Mouse (Mus musculus) heart, adult 11 months (tissue): ENCODE results near the gene Slc26a8.

Source experiments
- DNase-seq: peaks from one replicate; pipeline ENCODE4 v3.0.0; 2022

Slc26a8 gene

DNA sequence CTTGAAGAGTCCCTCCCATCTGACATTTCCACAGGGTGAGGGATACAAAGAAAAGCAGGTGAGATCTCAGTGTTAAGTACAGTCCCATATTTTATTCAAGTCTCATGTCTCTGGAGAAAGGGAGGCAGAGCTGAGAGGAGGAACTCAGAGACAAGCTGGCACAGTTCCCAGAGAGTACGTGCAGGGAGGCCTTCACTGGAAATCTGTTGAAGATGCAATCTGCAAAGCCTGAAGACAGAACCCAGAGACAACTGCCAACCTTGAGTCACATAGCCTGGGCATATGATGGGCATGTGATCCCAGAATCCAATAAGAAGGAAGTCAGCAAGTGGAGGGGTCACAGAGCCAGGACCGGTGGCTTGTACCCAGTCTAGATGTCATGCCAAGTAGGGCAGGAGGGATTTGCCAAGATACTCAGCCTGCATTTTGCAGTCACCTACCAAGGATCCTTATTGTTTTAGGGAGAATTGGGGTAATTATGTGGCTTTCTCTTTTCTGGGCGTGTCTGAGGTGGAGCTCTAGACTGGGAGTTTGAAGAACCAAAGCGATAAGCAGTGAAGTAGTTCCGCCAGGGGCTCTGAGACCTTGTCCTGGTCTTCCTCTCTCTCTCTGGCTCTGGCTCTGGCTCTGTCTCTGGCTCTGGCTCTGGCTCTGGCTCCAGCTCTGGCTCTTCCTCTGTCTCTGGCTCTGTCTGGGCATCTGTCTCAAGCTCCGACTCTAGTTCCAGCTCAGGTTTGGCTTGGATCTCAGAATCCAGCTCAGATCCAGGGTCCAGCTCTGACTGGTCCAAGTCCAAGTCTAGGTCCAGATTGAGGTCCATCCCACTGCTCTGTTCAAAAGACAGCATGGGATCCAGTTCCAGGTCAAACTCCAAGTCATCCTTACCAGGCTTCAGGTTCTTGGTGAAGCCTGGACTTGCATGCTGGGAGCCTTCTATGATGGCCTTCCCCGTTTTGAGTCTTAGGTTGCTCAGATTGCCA is 52.0 kb downstream of the Slc26a8 start:
- DNase-seq: no peak

GRCm38 (mm10) chr17:28635842-28636241 is 54.2 kb downstream of the Slc26a8 start:
- DNase-seq: no peak

GRCm38 (mm10) chr17:28629125-28629524 is 60.9 kb downstream of the Slc26a8 start:
- no peak for DNase-seq

GRCm38 (mm10) chr17:28628248-28629124 is 61.5 kb downstream of the Slc26a8 start:
- DNase-seq: no peak

DNA sequence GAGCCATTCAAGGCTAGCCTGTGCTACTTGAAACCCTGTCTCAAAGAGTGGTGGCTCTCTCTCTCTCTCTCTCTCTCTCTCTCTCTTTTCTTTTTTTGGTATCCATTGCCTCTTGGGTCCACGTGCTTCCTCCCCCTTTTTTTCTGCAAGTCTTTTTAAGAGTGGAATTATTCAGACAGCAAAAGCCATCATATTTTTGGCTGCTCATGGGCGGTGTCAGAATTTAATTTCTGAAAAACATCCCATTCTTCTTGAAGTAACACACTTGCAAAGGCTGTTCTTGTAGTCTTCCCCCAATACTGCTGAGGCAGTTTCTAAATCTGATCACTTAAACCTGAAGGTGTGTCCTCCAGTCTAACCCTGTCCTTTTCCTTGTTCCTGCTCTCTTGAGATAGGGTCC is 63.1 kb downstream of the Slc26a8 start:
- DNase-seq: no peak

DNA sequence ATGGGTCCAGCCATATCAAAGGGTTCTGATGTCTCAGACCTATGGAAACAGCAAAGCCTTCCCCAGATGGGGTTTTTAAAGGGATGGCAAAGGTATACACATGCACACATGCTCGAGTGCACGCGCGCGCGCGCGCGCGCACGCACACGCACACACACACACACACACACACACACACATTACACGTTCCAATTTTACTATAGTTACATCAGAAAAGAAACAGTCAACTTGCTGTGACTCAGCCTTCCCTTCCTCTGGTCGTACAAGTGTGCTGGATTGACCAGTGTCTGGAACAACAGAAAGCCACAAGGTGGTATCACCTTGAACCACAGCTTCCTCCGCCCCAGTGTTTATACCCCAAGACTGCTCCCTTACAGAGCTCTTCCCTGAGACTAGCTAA is 64.7 kb downstream of the Slc26a8 start:
- no peak for DNase-seq

GRCm38 (mm10) chr17:28624841-28625240 is 65.2 kb downstream of the Slc26a8 start:
- DNase-seq: no peak

DNA sequence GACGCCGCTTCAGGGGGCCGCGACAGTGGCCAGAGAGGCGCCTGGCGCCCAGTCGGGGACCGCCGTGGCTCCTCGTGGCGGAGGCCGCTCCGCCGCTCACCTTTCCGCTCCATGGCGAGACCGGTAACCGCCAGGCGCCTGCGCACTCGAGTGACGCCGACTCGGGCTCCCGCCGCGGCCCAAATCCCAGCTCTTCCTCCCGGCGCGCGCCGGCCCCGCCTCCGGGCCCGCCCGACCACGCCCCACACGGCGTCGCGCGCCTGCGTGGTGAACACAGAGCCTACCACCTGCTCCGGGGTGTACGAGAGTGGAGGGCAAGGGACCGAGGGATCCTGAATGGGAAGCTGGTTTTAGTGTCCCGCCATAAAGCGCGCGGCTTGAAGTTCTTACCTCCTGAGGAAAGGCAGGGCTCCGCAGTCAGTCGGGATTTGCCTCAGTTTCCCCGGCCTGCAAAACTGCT is 67.7 kb downstream of the Slc26a8 start, which contains the start of gene Srpk1:
TSS of gene Srpk1 (minus strand) at position 410 of the 460 bp plus-strand sequence.
- DNase-seq: peak; percentile 99

DNA sequence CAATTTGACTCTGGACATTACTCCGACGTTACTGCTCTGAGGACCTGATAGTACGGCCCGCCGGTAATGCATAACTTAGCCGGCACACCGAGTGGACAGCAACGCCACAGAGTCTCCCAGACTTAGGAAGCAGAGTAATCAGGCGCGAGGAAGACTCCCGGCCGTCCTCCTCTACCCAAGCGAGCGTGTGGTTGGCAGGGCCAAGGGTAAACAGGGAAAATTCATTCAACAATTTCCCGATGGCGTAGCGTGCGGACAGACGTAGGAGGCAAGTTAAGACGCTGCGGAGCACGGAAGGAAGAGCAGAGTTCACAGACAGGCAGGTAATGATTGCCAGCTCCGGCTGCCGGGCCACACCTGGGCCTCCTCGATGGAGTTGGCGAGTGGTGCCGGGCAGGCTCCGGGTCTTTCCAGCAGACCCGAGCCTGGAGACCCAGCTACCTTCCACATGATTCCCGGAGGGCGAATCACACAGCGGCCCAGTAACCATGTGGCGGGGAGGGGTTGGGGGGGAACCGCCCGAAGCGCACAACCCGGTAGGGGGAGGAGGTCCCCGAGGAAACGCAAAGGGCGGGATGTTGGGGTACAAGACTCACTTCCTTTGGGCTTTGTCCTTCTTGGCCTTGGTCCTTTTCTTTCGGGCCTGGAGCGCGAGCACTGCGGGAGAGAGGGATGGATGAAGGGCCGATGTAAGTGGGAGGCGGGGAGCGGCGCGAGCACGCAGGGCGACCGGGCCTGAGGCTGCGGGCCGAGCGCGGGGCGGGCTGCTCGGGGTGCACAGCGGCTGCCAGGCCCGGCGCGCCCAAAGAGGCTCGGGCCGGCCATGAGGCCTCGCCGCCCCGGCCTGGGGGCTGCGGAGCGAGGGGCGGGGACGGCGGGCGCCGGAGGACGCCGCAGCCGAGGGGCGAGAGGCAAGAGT is 68.4 kb downstream of the Slc26a8 start:
- peak; percentile 97 for DNase-seq

- no peak for DNase-seq
Measured at GRCm38 (mm10) chr17:28618775-28619174, 71.3 kb downstream of the Slc26a8 start.

DNA sequence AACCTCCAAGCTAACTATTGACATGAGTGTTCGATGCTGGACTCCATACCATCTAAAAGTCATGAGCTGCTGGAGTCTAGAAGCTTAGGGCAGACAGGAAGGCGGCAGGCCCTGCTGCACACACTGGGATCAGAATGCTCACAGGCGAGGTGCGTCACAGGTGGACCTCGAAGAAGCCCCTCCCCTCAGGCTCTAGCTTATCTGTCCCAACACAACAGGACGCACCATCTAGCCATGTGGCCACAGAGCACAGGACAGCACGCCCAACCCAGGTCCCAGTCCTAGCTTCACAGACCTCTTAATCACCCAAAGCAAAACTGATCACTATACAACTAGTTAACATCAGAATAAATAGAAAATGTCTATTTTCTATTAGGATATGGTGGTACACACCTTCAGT is 71.9 kb downstream of the Slc26a8 start:
- no peak for DNase-seq

DNA sequence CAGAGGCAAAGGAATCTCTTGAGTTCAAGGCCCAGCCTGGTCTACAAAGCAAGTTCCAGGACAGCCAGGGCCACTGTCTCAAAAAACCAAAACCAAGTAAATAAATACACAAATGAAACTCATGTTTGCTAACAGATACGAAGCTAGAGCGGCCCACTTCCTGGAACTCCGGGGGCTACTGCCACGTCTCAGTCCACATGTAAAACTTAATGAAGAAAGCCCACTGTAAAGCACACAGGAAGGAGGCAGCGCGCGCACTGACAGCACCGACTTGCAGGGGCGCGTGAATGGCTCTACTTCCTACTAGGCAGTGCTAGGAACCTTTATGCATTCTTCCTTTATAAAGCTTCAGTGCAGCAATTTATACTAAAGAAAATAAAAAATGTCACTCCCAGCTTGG is 72.4 kb downstream of the Slc26a8 start:
- no peak for DNase-seq

GRCm38 (mm10) chr17:28615332-28615731 is 74.7 kb downstream of the Slc26a8 start:
- no peak for DNase-seq

DNA sequence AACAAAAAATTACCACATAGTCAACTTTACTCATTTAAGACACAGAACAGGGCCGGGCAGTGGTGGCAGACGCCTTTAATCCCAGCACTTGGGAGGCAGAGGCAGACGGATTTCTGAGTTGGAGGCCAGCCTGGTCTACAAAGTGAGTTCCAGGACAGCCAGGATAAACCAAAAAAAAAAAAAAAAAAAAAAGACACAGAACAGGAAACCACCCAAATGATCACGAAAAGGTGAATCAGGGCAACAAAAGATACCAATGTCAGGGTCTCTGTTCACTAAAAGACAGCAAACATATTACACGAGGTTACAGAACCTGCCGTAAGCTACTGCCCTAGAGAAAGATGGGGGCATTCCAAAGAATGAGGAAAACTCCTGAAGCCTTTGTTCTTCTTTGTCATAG is 76.9 kb downstream of the Slc26a8 start:
- DNase-seq: no peak

GRCm38 (mm10) chr17:28612603-28613002 is 77.4 kb downstream of the Slc26a8 start:
- no peak for DNase-seq

DNA sequence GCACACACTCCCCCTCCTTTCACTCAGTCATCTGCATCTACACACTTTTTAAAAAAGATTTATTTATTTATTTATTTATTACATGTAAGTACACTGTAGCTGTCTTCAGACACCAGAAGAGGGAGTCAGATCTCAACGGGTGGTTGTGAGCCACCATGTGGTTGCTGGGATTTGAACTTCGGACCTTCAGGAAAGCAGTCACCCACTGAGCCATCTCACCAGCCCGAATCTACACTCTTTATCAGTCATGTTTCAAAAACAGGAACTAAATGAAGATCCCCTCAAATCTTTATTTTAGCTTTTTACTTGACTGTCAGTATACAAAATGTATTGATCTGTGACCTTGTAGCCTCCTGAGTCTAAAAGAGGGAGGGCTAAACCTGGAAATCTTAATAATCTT is 80.5 kb downstream of the Slc26a8 start:
- no peak for DNase-seq

GRCm38 (mm10) chr17:28601557-28602250 is 88.3 kb downstream of the Slc26a8 start:
- DNase-seq: peak; percentile 70

GRCm38 (mm10) chr17:28600780-28601179 is 89.3 kb downstream of the Slc26a8 start:
- DNase-seq: no peak

DNA sequence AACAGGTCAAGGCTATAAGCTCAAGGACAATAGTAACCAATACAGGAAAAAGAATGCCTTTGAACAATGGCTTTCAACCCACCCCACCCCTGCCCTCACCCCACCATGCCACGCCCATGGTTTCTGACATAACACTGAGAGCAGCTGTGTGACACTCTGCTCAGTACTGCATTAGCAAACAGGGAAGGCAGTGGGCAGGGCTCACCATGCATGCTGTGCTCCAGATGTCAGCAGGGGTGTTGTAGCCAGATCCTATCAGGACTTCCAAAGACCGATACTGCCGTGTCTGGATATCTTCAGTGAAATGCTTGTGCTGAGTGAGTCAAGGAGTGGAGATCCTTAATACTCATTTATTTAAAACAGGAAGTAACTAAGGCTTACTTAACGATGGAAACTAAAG is 96.1 kb downstream of the Slc26a8 start:
- no peak for DNase-seq

GRCm38 (mm10) chr17:28592998-28593397 is 97.0 kb downstream of the Slc26a8 start:
- DNase-seq: peak; percentile 90

- peak; percentile 96 for DNase-seq
Measured at GRCm38 (mm10) chr17:28591476-28591875, 98.6 kb downstream of the Slc26a8 start.

- DNase-seq: no peak
Measured at GRCm38 (mm10) chr17:28590596-28590995, 99.4 kb downstream of the Slc26a8 start.
